Mouse (Mus musculus) intestine, postnatal 0 days (tissue): ENCODE data around the gene Prkrip1. TPM values are rescaled to one million over a fixed set of nuclear protein-coding genes. Genes with fewer than 3 reads are reported as not detected.

Experiments
- ATAC-seq: fragments of 200-750 bp; cut with Nextera tagmentation; 2 replicates; pipeline ENCODE4 v1.8.0; 2017; ENCODE audit warnings: mild to moderate bottlenecking, moderate TSS enrichment, moderate library complexity
- H3K27ac ChIP-seq: fragments of 300-500 bp; sonication (generic); 2 replicates; pipeline ENCODE4 v1.5.1; 2014; ENCODE audit warnings: mild to moderate bottlenecking, low read depth, low read length, moderate library complexity
- H3K27me3 ChIP-seq: fragments of 300-500 bp; sonication (generic); replicated peaks from 2 replicates; pipeline ENCODE4 v1.6.1; 2014; ENCODE audit warnings: low read length, mixed read lengths; ENCODE audit not compliant: control insufficient read depth, insufficient read depth
- H3K36me3 ChIP-seq: fragments of 300-500 bp; sonication (generic); 2 replicates; pipeline ENCODE4 v1.6.1; 2014; ENCODE audit warnings: mild to moderate bottlenecking, moderate library complexity; ENCODE audit not compliant: control insufficient read depth, insufficient read depth
- H3K4me1 ChIP-seq: fragments of 300-500 bp; sonication (generic); replicated peaks from 2 replicates; pipeline ENCODE4 v1.6.1; 2014; ENCODE audit warnings: antibody characterized with exemption, low read length, mixed read lengths; ENCODE audit not compliant: control insufficient read depth, insufficient read depth
- H3K4me2 ChIP-seq: fragments of 300-500 bp; sonication (generic); replicated peaks from 2 replicates; pipeline ENCODE4 v1.6.1; 2014; ENCODE audit warnings: low read depth, mild to moderate bottlenecking, moderate library complexity
- H3K4me3 ChIP-seq: fragments of 300-500 bp; sonication (generic); 2 replicates; pipeline ENCODE4 v1.5.1; 2014; ENCODE audit warnings: low read depth, low read length
- H3K9ac ChIP-seq: fragments of 300-500 bp; sonication (generic); 2 replicates; pipeline ENCODE4 v1.6.1; 2014; ENCODE audit warnings: mild to moderate bottlenecking, low read depth, low read length
- H3K9me3 ChIP-seq: fragments of 300-500 bp; sonication (generic); 2 replicates; pipeline ENCODE4 v1.6.1; 2016; ENCODE audit warnings: mixed run types; ENCODE audit not compliant: control insufficient read depth
- CTCF ChIP-seq: sonication (generic); IDR thresholded peaks from 2 replicates; pipeline ENCODE4 v1.5.1; 2016; ENCODE audit warnings: low read depth, mild to moderate bottlenecking, control low read depth, antibody characterized with exemption, moderate library complexity
- WGBS: fragments of 180-500 bp; shearing (Covaris S2); extraction: QIAGEN DNeasy Blood & Tissue Kit; methylation state at CpG from one replicate; pipeline ENCODE4 v1.1.7; 2014; 5-methylcytosine and 5-hydroxymethylcytosine counted together
- polyA plus RNA-seq: library from polyadenylated mRNA; unstranded; fragments of >200 nt; fragmentation: Nextera tagmentation; extraction: Ambion mirVana; gene quantifications from 2 replicates; pipeline ENCODE4 v1.2.1, GENCODE M21; 2015

The Prkrip1 gene
- polyA plus RNA-seq, 1 experiment from 2014 or later: 37.7 TPM

DNA sequence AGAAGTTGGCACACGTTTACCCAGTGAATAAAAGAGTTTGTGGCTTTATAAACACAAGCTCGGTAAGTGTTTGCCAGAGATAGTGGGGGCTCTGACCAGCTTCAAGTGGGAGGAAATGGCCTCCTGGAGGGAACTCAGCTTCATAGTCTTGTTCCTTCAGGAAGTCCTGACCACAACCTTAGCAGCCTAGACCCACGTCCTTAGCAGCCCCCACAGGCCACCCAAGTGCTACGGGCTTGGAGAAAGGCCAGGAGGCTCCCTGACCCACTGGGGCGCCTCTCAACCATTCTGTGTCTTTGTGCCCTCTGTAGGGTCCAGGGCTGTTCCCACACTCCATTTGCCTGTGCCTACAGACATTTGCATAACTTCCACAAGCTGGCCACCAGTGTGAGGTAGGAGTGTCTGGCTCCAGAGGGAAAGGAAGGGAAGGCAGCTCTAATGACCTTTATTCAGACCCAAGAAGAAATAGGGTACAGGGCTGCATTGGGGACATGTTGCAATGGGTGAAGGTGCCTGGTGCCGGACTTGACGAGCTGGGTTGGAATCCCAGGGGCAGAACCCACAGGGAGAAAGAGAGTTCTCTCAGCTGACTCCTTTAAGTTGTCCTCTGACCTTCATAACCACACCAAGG is 27.6 kb upstream of the Prkrip1 start:
- Histone ChIP-seq H3K27ac (no peak overlapping the region), H3K36me3 (peaks cover 5% of the 10 kb centered on the region; the same call in 1 of the 2 replicates), H3K27me3 (0 out of 2 replicates have a peak, but pooled peaks cover under 1% of the 10 kb centered on the region), H3K4me2 (no peak overlapping the region), H3K9ac (no peak overlapping the region), H3K4me1 (no peaks in the 10 kb centered on the region), H3K4me3 (no peak overlapping the region), H3K9me3 (no peaks in the 10 kb centered on the region)
- no peak for TF ChIP-seq CTCF
- WGBS: 63% methylated on average over 7 of the region's 7 CpGs
- no peak for ATAC-seq

DNA sequence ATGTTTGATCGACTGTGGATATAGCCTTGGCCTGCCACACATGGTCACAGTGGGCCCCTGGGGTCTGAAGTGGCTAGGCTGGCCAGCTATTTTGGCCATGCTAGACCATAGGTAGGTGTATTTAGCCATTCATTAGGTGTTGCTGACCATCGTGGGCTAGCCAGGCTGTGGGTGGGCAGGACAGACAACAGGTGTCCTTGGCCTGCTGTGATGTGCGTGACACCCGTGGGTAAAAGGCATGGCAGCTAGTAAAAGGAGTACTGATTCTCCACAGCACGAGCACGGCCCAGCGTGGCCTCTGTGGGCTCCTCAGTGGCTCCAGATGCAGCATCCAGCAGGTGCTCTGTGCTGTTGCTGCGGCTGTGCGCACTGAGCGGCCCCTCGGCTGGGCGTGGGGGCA is 19.8 kb upstream of the Prkrip1 start:
- Histone ChIP-seq H3K27ac (no peak overlapping the region), H3K4me1 (no peaks in the 10 kb centered on the region), H3K4me3 (no peak overlapping the region), H3K4me2 (no peak overlapping the region), H3K36me3 (no peaks in the 10 kb centered on the region), H3K9ac (no peak overlapping the region), H3K27me3 (no peaks in the 10 kb centered on the region), H3K9me3 (no peaks in the 10 kb centered on the region)
- no peak for TF ChIP-seq CTCF
- no peak for ATAC-seq
- WGBS: 85% methylated on average over 12 of the region's 12 CpGs

DNA sequence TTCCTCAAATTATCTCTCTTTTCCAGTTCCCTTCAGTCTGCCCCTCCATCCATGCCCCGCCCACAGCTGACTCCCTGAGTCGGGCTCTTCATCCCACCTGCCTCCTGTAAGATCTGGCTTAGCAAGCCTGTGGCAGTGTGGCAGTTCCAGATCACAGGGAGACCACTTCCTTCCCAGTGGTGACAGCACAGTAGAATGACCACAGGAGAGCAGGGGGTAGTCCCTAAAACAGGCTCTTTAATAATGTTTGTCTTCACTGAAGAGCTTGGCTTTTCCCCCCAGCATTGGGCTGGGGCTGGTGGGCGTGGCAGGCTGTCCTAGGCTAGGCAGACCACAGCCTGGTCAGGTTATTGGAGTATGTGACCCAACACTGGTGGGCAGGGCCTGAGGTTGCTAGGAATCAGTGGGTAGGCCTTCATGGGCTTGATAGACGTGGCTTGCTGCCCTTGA is 19.2 kb upstream of the Prkrip1 start:
- Histone ChIP-seq H3K36me3 (no peaks in the 10 kb centered on the region), H3K9me3 (no peaks in the 10 kb centered on the region), H3K4me2 (no peak overlapping the region), H3K27ac (no peak overlapping the region), H3K27me3 (no peaks in the 10 kb centered on the region), H3K9ac (no peak overlapping the region), H3K4me3 (no peak overlapping the region), H3K4me1 (no peaks in the 10 kb centered on the region)
- no peak for TF ChIP-seq CTCF
- ATAC-seq: no peak
- WGBS: 67% methylated on average over 4 of the region's 4 CpGs

DNA sequence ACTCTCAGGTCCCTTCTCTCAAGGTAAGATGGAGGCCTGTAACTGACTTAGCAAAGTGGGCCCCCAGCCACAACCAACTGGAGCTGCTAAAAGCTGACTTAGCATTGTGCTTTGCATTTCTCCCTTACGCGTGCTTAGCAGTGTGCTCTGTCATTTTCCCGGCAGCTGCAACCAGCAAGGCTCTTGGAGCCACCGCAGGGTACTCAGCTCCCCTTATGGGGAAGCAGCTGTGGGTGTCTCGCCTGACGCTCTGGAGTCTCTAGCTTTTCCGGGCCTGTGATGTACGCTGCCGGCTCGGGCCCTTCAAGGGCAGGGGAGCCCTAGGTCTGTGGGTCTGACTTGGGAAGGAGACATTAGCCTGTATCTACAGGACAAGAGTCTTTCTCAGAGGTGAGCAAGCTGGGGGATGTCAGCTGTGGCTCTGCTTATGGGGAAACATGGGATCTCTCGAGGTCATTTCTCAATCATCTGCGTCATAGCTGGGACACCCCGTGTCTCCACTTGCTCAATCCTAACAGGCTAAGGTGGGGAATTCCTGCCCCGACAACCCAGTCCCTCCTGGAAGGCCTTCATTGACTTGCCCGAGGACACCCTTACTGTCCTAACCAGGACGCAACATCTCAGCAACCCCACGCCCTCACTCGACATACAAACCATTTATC is 18.4 kb upstream of the Prkrip1 start:
- no peak for TF ChIP-seq CTCF
- Histone ChIP-seq H3K27me3 (no peaks in the 10 kb centered on the region), H3K9me3 (no peaks in the 10 kb centered on the region), H3K4me3 (no peak overlapping the region), H3K36me3 (no peaks in the 10 kb centered on the region), H3K27ac (no peak overlapping the region), H3K9ac (no peak overlapping the region), H3K4me2 (no peak overlapping the region), H3K4me1 (no peaks in the 10 kb centered on the region)
- 75% methylated on average over 18 of the region's 18 CpGs for WGBS
- no peak for ATAC-seq

DNA sequence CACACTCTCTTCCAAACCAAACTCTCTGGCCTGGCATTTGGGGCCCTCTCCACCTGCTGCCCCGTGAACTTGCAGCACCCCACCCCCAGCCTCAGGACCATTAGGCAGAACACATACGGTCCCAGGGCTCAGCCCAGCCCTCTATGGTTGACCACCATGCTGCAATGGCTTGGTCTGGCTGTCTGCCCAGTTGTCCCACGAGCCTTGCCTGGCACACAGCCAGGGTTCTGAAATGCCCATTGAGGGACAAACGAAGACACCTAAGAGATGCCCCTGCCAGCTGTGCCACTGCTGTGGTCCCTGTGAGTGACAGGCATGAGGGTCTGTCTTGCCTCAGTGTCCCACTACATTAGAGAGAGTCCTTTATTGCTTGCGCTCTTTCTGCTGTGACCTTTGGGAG is 17.2 kb upstream of the Prkrip1 start:
- Histone ChIP-seq H3K4me2 (no peak overlapping the region), H3K27ac (no peak overlapping the region), H3K4me3 (no peak overlapping the region), H3K36me3 (no peaks in the 10 kb centered on the region), H3K9me3 (no peaks in the 10 kb centered on the region), H3K4me1 (no peaks in the 10 kb centered on the region), H3K9ac (no peak overlapping the region), H3K27me3 (no peaks in the 10 kb centered on the region)
- 76% methylated on average over 5 of the region's 5 CpGs for WGBS
- no peak for ATAC-seq
- TF ChIP-seq CTCF: no peak

DNA sequence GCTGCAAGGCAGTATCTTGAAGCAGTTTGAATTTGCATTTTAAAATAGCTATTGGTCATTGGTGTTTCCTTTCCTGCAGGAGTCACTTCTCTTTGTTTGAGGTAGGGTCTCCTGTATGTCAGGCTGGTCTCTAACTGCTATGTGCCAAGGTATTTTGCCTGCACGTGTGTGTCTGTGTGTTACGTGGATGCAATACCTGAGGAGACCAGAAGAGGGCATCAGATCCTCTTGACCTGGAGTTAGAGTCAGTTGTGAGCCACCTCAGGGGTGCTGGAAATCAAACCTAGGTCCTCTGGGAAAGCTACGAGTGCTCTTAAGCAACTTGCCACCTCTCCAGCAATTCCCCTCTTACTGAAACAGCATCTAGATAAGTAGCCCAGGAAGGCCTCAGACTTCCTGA is 16.4 kb upstream of the Prkrip1 start:
- TF ChIP-seq CTCF: peak; percentile 46
- Histone ChIP-seq H3K4me2 (no peak overlapping the region), H3K27me3 (no peaks in the 10 kb centered on the region), H3K4me1 (no peaks in the 10 kb centered on the region), H3K4me3 (no peak overlapping the region), H3K27ac (no peak overlapping the region), H3K9me3 (no peaks in the 10 kb centered on the region), H3K36me3 (no peaks in the 10 kb centered on the region), H3K9ac (no peak overlapping the region)
- 88% methylated on average over 3 of the region's 3 CpGs for WGBS
- ATAC-seq: no peak
